Mouse (Mus musculus): ENCODE data around the gene Dmkn. TPM values are rescaled to one million over a fixed set of nuclear protein-coding genes. Genes with fewer than 3 reads are reported as not detected.
"Not testable (repeated sequence)": the region's sequence is repeated elsewhere in the genome, so short reads cannot be mapped to it uniquely, and the experiment has no call there.

Dmkn gene
- polyA plus RNA-seq (2016; fragmentation: Nextera tagmentation; extraction: Ambion mirVana) = not detected in 2 replicates

DNA sequence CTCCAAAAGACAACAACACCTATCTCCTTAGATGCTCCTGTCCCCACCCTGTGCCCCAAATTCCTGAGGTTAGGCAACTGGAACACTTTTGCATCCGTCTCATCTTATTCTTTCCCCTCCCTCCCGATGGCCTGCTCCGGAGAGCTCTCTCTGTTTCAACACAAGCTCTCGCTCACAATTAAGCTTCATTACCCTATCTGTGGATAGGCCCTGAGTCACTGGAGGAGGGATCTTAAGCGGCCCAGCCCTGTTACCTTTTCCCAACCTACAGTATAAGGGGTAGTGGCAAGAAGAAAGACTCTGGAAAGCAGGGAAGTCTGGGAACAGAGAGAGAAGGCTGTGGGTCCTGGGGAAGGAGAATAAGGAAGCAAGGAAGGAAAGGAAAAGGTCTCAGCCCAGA is at the start of gene Dmkn:
Dmkn (plus strand) TSS at position 301 of the 400 bp plus-strand sequence.
- no peak within 1 kb of the TSS for H3K4me2 ChIP-seq
- H3K9me3 ChIP-seq = no peaks in the 10 kb centered on the region
- 0 out of 2 replicates have a peak, but pooled peaks cover 4% of the 10 kb centered on the region for H3K27me3 ChIP-seq
- H3K4me1 ChIP-seq = no peaks in the 10 kb centered on the region
- WGBS = 37% methylated on average over 5 of the region's 5 CpGs
- no peaks in the 10 kb centered on the region for H3K36me3 ChIP-seq (replicated peaks)
- H3K27ac ChIP-seq = no peak within 1 kb of the TSS
- H3K4me3 ChIP-seq (replicated peaks) = no peak within 1 kb of the TSS
- no peak for ATAC-seq (ENCODE audit: low FRiP score)
- H3K9ac ChIP-seq = no peak within 1 kb of the TSS

DNA sequence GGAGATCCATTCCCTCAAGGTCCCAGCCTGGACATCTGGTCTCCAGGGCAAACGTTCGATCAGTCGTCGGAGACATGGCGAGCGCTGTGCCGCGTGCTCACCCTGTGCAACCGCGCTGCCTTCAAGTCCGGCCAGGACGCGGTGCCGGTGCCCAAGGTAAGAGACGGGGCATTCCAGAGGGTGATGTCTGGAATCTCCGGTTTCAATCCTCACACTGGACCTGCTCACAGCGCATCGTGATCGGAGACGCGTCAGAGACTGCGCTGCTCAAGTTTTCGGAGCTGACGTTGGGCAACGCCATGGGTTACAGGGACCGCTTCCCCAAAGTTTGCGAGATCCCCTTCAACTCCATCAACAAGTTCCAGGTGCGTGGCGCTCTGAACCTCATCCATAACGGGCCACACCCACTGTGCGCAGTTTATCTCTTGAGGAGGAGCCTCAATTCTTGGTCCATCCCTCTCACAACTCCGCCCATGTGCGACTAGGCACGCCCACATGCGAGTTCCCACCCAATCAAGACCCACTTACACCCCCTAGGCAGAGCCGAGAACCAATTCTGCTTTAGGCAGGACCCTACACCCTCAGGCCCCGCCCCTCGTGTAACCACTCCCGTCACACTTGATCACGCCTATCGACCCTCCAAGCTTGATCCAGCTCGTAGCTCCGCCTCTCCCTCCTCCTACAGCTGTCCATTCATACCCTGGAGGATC is 46.4 kb upstream of the Dmkn start:
- Histone ChIP-seq H3K4me1 (peaks cover 10% of the 10 kb centered on the region), H3K9ac (peak overlapping the region; percentile 45; the same call in 1 of the 2 replicates), H3K4me3 (replicated peaks) (peak overlapping the region; percentile 34), H3K27me3 (peaks cover 35% of the 10 kb centered on the region), H3K27ac (no peak overlapping the region), H3K4me2 (peak overlapping the region; percentile 57), H3K36me3 (replicated peaks) (no peaks in the 10 kb centered on the region), H3K9me3 (no peaks in the 10 kb centered on the region)
- WGBS = 3% methylated on average over 43 of the region's 43 CpGs
- ATAC-seq (ENCODE audit: low FRiP score) = peak; percentile 96

DNA sequence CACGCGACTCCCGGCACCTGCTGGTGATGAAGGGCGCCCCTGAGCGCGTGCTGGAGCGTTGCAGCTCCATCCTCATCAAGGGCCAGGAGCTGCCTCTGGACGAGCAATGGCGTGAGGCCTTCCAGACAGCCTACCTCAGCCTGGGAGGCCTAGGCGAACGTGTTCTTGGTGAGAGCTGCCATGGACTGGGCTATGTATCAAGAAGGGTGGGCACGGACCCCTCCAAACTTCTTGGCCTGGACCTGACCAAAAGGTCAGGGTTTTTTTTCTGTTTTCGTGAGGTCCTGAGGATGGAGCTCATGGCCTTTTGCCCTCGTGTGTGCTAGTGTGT is 45.9 kb upstream of the Dmkn start:
- H3K9me3 ChIP-seq = no peaks in the 10 kb centered on the region
- peak overlapping the region; percentile 45; the same call in 1 of the 2 replicates for H3K9ac ChIP-seq
- H3K36me3 ChIP-seq (replicated peaks) = no peaks in the 10 kb centered on the region
- peaks cover 32% of the 10 kb centered on the region for H3K27me3 ChIP-seq
- H3K4me3 ChIP-seq (replicated peaks) = peak overlapping the region; percentile 34
- H3K4me2 ChIP-seq = peak overlapping the region; percentile 57
- WGBS = 10% methylated on average over 14 of the region's 14 CpGs
- peaks cover 10% of the 10 kb centered on the region for H3K4me1 ChIP-seq
- H3K27ac ChIP-seq = no peak overlapping the region
- no peak; the same call in 1 of the 2 replicates for ATAC-seq (ENCODE audit: low FRiP score)

DNA sequence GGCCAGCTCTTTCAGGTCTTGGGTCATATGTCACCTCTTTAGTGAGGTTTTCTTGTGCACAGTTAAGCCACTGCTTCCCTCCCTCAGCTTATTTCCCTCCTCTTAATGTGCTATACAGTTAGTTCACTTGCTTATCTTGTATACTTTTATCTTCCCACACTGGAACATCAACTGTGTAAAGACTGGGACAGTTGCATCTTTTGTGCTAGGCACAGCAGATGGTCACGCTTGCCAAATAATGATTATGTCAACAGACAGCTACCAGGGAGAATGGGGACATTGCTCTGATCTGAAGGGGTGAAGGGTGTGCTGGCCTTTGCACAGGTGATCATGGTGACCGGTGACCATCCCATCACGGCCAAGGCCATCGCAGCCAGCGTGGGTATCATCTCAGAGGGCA is 43.9 kb upstream of the Dmkn start:
- WGBS = 93% methylated on average over 5 of the region's 5 CpGs
- H3K27me3 ChIP-seq = peaks cover 29% of the 10 kb centered on the region
- ATAC-seq (ENCODE audit: low FRiP score) = no peak

DNA sequence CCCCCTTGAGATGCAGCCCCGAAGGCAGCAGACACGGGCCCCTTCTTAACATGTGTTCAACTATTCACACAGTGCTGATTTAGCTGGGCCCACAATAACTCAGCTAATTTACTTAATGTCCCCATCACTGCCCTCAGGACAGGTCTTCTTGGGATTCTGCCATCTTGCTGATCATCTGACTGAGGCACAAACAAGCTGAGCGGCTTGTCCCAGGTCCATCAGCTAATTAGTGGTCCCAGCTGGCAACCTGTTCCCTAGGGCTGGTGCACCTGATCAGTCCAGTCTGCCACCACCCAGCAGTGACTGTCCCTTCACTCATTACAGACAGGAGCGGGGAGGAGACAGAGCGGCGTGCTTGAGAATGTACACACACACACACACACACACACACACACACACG is 42.3 kb upstream of the Dmkn start:
- 0 out of 2 replicates have a peak overlapping the region, but pooled peaks have one; percentile 19 for H3K27ac ChIP-seq
- H3K4me2 ChIP-seq = no peak overlapping the region
- H3K4me3 ChIP-seq (replicated peaks) = no peak overlapping the region
- peaks cover 13% of the 10 kb centered on the region for H3K27me3 ChIP-seq
- no peak overlapping the region for H3K9ac ChIP-seq
- WGBS = 84% methylated on average over 7 of the region's 7 CpGs
- peaks cover 10% of the 10 kb centered on the region for H3K4me1 ChIP-seq
- H3K9me3 ChIP-seq = no peaks in the 10 kb centered on the region
- H3K36me3 ChIP-seq (replicated peaks) = peaks cover 6% of the 10 kb centered on the region; the same call in 1 of the 2 replicates
- ATAC-seq (ENCODE audit: low FRiP score) = no peak

More for the DNA sequence above, 43.9 kb upstream of the Dmkn start:
- H3K4me2 ChIP-seq = no peak overlapping the region
- no peak overlapping the region for H3K9ac ChIP-seq
- H3K4me3 ChIP-seq (replicated peaks) = no peak overlapping the region
- H3K4me1 ChIP-seq = peaks cover 10% of the 10 kb centered on the region
- H3K9me3 ChIP-seq = no peaks in the 10 kb centered on the region
- no peaks in the 10 kb centered on the region for H3K36me3 ChIP-seq (replicated peaks)
- H3K27ac ChIP-seq = no peak overlapping the region

DNA sequence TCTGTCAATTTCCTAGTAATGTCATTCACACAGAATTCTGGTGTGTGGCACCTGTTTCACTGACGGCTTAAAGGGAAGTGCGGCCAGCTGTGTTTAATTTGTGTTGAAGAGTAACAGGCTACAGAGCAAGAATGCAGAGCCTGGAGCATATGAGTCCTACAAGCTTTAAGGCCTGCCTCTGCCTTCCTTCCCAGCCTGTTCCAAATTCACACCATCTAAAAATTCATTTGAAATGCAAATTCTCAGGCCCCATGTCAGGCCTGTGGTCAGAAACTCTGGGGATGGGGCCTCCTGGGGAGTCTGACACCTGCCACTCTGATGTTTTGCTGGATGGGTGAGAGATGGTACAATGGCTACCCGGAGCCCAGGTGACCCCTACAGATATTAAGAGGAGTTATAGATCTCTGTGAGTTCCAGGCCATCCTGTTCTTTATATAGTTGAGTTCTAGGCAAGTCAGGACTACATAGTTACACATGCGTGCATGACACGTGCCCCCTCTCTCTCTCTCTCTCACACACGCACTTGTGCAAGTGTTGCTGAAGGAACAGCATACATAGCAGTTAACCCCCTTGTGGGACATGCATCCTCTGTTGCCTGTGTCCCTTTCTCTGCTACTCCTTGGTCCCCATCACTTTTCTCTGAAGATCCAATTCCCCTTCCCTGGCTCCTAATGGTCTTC is 40.1 kb upstream of the Dmkn start:
- H3K4me2 ChIP-seq = no peak overlapping the region
- ATAC-seq (ENCODE audit: low FRiP score) = no peak
- H3K36me3 ChIP-seq (replicated peaks) = peaks cover 19% of the 10 kb centered on the region; the same call in 1 of the 2 replicates
- no peak overlapping the region for H3K4me3 ChIP-seq (replicated peaks)
- H3K9me3 ChIP-seq = no peaks in the 10 kb centered on the region
- WGBS = 75% methylated on average over 6 of the region's 6 CpGs
- H3K9ac ChIP-seq = no peak overlapping the region
- no peaks in the 10 kb centered on the region for H3K27me3 ChIP-seq
- H3K4me1 ChIP-seq = peaks cover 8% of the 10 kb centered on the region
- H3K27ac ChIP-seq = no peak overlapping the region

DNA sequence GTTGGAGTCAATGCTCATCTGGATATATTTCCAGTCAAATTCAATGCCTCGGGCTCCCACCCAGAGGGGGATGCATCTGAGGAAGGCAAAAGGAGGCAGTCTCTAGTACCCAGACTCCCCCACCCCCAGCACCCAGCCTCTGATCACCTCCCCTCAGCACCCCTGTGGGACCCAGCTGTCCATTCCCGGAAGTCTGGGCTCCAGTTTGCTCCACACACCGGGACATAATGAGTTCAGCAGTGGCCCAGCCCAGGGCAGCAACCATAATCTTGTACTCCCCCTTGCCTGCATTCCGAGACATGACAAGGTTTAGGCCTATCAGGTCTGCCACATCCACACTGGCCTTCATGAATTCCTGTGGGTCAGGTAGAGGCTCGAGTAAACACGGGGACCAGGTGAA is 35.3 kb upstream of the Dmkn start:
- WGBS = 79% methylated on average over 6 of the region's 6 CpGs
- H3K4me3 ChIP-seq (replicated peaks) = peak overlapping the region; percentile 61; the same call in 1 of the 2 replicates
- peak overlapping the region; percentile 70 for H3K4me2 ChIP-seq
- H3K4me1 ChIP-seq = peaks cover 26% of the 10 kb centered on the region
- H3K9me3 ChIP-seq = no peaks in the 10 kb centered on the region
- no peak for ATAC-seq (ENCODE audit: low FRiP score)
- H3K27me3 ChIP-seq = no peaks in the 10 kb centered on the region
- H3K9ac ChIP-seq = peak overlapping the region; percentile 69
- peaks cover 34% of the 10 kb centered on the region for H3K36me3 ChIP-seq (replicated peaks)
- no peak overlapping the region for H3K27ac ChIP-seq

DNA sequence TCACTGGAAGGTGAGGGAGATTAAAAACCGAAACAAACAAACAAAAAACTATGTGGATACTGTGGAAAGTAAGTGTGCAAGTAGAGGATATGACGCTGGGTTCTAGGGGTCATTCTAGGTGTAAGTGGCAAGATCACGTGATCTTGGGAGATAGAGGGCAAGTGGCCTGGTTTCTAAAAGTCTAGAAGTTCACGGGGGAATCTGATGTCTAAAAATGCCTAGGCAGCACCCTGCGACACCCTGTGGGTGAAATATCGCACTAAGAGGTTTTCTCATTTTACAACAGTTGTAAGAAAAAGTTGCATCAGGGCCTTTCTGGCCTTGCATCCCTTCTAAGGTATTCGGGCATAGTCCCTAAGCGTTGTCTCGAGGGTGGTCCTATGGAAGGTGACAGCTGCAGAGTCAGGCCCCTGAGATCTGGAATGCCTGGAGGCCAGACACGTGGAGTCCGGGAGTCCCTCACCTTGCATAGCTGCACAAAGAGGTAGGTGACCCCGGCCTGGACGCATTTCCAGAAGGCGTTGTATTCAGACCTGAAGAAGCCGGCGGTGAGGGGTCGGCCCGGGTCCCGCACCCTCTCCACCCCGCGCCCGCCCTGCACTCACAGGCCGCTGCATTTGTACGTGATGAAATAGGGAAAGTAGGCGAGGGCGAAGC is 34.7 kb upstream of the Dmkn start:
- Histone ChIP-seq H3K36me3 (replicated peaks) (peaks cover 41% of the 10 kb centered on the region), H3K4me1 (peaks cover 26% of the 10 kb centered on the region), H3K4me2 (peak overlapping the region; percentile 70), H3K4me3 (replicated peaks) (peak overlapping the region; percentile 61), H3K27ac (peak overlapping the region; percentile 91), H3K9me3 (no peaks in the 10 kb centered on the region), H3K27me3 (no peaks in the 10 kb centered on the region), H3K9ac (peak overlapping the region; percentile 69)
- ATAC-seq (ENCODE audit: low FRiP score) = no peak; the same call in 1 of the 2 replicates
- 9% methylated on average over 26 of the region's 26 CpGs for WGBS

DNA sequence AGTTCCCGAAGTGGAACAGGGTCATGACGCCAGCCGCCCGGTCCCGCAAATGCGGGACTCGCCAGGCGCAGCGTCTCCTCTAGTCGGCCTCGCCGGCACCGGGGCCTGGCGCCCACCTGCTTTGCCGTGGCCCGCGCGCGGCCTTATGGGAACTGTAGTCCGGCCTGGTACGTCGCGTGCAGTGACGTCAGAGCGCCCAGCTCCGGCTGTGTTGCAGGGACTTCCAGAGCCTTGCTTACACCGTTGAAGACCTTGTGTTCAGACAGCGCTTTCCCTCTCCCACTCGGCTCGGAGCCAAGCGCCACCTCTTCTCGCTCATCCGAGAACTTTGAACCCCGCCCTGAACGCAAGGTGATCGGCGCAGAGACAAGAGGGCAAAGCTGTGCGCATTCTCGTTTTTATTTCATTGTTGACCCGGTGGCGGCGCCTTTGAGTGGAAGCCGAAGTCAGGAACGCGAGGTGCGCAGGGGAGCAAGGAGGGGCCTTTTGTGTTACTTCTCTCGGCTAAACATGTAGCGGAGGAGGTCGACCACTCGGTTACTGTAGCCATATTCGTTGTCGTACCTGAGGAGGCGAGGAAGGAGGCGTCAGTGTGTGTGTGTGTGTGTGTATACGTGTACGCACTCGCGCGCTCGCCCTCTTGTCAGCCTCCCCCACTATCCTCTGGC is 34.0 kb upstream of the Dmkn start, which contains the start of gene Tmem147:
Tmem147 (minus strand) TSS at position 145 of the 668 bp plus-strand sequence.
- no peaks in the 10 kb centered on the region for H3K9me3 ChIP-seq
- peaks cover 26% of the 10 kb centered on the region for H3K4me1 ChIP-seq
- H3K36me3 ChIP-seq (replicated peaks) = peaks cover 45% of the 10 kb centered on the region
- peak within 1 kb of the TSS; percentile 69 for H3K9ac ChIP-seq
- WGBS = under 1% methylated on average over 60 of the region's 60 CpGs
- H3K4me2 ChIP-seq = peak within 1 kb of the TSS; percentile 70
- ATAC-seq (ENCODE audit: low FRiP score) = peak; percentile 98
- peak within 1 kb of the TSS; percentile 61 for H3K4me3 ChIP-seq (replicated peaks)
- H3K27me3 ChIP-seq = no peaks in the 10 kb centered on the region
- H3K27ac ChIP-seq = peak within 1 kb of the TSS; percentile 91

DNA sequence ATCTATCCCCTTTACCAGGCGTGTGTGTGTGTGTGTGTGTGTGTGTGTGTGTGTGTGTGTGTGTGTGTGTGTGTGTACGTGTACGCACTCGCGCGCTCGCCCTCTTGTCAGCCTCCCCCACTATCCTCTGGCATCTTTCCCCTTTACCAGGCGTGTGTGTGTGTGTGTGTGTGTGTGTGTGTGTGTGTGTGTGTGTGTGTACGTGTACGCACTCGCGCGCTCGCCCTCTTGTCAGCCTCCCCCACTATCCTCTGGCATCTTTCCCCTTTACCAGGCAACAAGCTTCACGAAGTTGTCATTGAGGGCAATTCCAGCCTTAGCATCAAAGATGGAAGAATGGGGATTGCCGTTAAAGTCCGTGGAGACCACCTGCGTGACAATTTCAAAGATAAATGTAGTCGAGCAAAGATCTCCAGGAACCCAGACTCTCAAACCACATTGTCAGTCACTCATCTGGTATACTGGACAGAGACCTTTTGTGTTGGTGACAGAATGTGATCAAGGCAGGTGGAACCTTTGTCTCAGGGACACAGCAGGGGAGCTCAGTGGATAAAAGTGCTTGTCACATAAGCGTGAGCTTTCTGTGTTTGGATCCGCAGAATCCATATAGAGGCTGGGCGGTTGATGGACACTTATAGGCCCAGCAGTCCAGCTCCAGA is 33.4 kb upstream of the Dmkn start:
- Histone ChIP-seq H3K4me1 (peaks cover 26% of the 10 kb centered on the region), H3K36me3 (replicated peaks) (peaks cover 50% of the 10 kb centered on the region), H3K4me2 (peak overlapping the region; percentile 70), H3K9ac (peak overlapping the region; percentile 69), H3K27ac (peak overlapping the region; percentile 91), H3K4me3 (replicated peaks) (peak overlapping the region; percentile 61)
- not testable (repeated sequence) for ATAC-seq (ENCODE audit: low FRiP score); H3K27me3 ChIP-seq; H3K9me3 ChIP-seq
- 14% methylated on average over 13 of the region's 22 CpGs for WGBS

DNA sequence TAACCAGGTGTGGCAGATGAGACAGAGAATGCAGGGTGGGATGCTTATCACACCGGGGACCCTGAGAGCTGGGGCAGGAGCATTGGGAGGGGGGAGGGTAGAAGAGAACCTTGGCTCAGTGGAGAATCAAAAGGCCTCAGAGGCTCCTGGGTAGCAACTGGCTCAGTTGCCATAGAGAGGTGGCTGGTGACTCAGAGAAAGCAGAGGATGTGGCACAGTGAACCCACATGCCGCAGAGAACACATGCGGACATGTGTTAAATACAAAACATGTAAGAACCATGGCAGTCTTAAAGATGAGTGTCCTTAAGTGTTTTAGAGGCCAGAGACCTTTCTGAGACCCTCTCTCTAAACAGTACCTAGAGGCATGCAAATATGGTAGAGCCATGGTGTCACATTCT is 27.3 kb upstream of the Dmkn start:
- Histone ChIP-seq H3K4me2 (no peak overlapping the region), H3K4me3 (replicated peaks) (no peak overlapping the region), H3K4me1 (peaks cover 5% of the 10 kb centered on the region; the same call in 1 of the 2 replicates), H3K9me3 (no peaks in the 10 kb centered on the region), H3K9ac (no peak overlapping the region), H3K27ac (no peak overlapping the region), H3K27me3 (no peaks in the 10 kb centered on the region), H3K36me3 (replicated peaks) (peaks cover 59% of the 10 kb centered on the region)
- WGBS = 91% methylated on average over 3 of the region's 3 CpGs
- no peak for ATAC-seq (ENCODE audit: low FRiP score)

Data from forebrain, embryonic 12.5 days (tissue).